Comparison of ENCODE assay signal across 8 mouse cellular contexts in genomic region chr3:51916060-51916870, GRCm38 (mm10).
DNase-seq lines count a peak whose midpoint lies in the region; ATAC-seq and TF ChIP-seq lines count a peak whose summit lies in the region.

No protein-coding gene starts in this region.

- no peaks in the 10 kb centered on the region for H3K36me3 ChIP-seq in liver, embryonic 15.5 days (replicated peaks)

- H3K27me3 ChIP-seq in liver, embryonic 15.5 days = no peaks in the 10 kb centered on the region

- 21% methylated on average over 10 of the region's 10 CpGs for WGBS in liver, embryonic 15.5 days (ENCODE audit: insufficient replicate concordance)

- peak overlapping the region; percentile 86 for H3K27ac ChIP-seq in cortical plate, adult 2 months (ENCODE audit: insufficient read depth, low read length)
- H3K27ac ChIP-seq in layer of hippocampus, adult 2 months = peak overlapping the region; percentile 68
- peak overlapping the region; percentile 62 for H3K27ac ChIP-seq in liver, embryonic 15.5 days (replicated peaks)

- DNase-seq in heart, postnatal 4 days = peak; percentile 80
- DNase-seq in layer of hippocampus, adult 2 months (ENCODE audit: low spot score in 2 of 2) = peak; percentile 76 to 79
- peak; percentile 43 for DNase-seq in ovary, postnatal 10 days (ENCODE audit: low spot score)
- no peak for DNase-seq in c-Kit-positive CD71-positive TER-119-positive erythroid progenitor cells, embryonic 14.5 days (ENCODE audit: low spot score)

- no peaks in the 10 kb centered on the region; the same call in 1 of the 2 replicates for H3K9me3 ChIP-seq in liver, embryonic 15.5 days (replicated peaks)

- H3K4me3 ChIP-seq in cortical plate, adult 2 months (ENCODE audit: insufficient read depth, low read length) = no peak overlapping the region
- H3K4me3 ChIP-seq in layer of hippocampus, adult 2 months = no peak overlapping the region
- no peak overlapping the region for H3K4me3 ChIP-seq in liver, embryonic 15.5 days (replicated peaks)

- peak; percentile 95 for ATAC-seq in frontal cortex, adult (ENCODE audit: low TSS enrichment)
- peak; percentile 60; the same call in 1 of the 2 replicates for ATAC-seq in liver, embryonic 15.5 days (ENCODE audit: insufficient read depth)
- ATAC-seq in erythroblast, adult 5-6 weeks (replicated peaks; ENCODE audit: low FRiP score, poor library complexity, severe bottlenecking) = no peak

- H3K4me1 ChIP-seq in cortical plate, adult 2 months (ENCODE audit: control insufficient read depth, insufficient read depth, low read length) = peaks cover 6% of the 10 kb centered on the region
- H3K4me1 ChIP-seq in liver, embryonic 15.5 days (replicated peaks) = peaks cover 19% of the 10 kb centered on the region

- TF ChIP-seq POLR2A in cortical plate, adult 2 months (IDR thresholded peaks at IDR 0.05; ENCODE audit: extremely low read depth, insufficient read depth, low read length) = peak; percentile 68

- TF ChIP-seq CTCF in cortical plate, adult 2 months (IDR thresholded peaks at IDR 0.05; ENCODE audit: extremely low read depth, insufficient read depth, low read length) = no peak
- TF ChIP-seq CTCF in layer of hippocampus, adult 2 months (conservative IDR thresholded peaks at IDR 0.05) = no peak

- peak overlapping the region; percentile 32 for H3K4me2 ChIP-seq in liver, embryonic 15.5 days

- H3K9ac ChIP-seq in liver, embryonic 15.5 days = no peak overlapping the region
